Mouse (Mus musculus): Measurements from ENCODE around the gene BC048562.

Gene BC048562

DNA sequence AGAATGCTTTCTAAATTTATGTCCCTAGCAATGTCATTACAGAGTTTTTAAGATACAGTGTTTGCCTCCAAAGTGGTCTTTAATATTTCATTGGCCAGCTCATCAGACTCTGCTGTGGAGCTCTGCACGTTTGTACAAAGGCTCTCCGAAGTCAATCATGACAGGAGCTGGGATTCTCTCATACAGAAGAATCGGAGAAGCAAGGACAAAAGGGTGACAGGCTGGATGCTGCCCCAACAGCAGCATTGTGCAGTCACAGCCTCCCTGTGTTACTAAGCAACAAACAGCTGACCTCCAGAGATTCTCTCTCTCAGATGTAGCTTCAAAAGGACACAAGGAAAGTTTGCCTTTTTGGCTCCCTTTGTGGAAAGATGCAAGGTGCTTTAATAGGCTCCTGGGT, at the start of gene BC048562:
TSS of gene BC048562 (plus strand) at position 301 of the 400 bp plus-strand sequence.
- DNase-seq (ENCODE audit: low spot score in 2 of 2): no peak

- no peak for DNase-seq (ENCODE audit: low spot score in 2 of 2)
These were observed 49.5 kb upstream of the BC048562 start for GRCm38 (mm10) chr9:108386816-108387215.

DNA sequence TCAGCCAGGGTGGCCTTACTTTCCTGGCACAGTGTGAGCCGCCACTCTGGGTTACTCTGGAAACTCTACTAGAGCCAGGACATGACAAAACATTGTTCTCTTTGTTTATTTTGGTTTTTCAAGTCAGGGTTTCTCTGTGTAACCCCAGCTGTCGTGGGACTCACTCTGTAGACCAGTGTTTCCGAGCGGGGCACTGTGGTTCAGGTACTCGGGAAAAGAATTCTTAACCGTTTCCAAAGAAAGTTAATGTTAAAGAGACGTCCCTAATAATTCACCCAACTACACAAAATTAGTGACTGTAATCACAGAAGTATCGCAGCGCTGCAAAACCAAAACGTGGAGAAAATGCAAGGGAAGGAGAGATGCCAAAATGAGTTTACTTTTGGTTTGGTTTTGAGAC, 47.7 kb upstream of the BC048562 start:
- DNase-seq (ENCODE audit: low spot score in 2 of 2): no peak

- DNase-seq (ENCODE audit: low spot score in 2 of 2): no peak
These were observed 47.1 kb upstream of the BC048562 start for GRCm38 (mm10) chr9:108389220-108389619.

DNA sequence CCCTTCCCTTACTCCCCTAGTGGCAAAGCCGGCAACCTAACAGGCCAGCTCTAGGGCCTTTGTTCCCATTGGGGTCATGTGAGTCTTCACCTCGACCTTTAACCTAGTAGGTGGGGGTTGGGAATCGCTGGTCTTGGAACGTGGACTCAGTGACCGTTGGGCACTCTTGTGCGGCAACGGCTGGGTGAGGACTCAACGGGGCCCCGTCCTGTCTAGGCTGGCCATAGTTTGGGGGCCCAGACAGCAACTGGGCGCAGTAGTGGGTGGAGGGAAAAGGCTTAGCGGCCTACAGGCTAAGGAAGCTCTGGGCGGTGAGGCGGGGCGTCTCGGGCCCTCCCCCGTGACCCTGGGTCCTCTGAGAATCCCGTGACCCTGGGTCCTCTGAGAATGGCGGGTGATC, 43.6 kb upstream of the BC048562 start, which contains the start of gene 1700102P08Rik:
TSS of gene 1700102P08Rik (plus strand) at position 130 of the 400 bp plus-strand sequence.
- no peak for DNase-seq (ENCODE audit: low spot score in 2 of 2)

DNA sequence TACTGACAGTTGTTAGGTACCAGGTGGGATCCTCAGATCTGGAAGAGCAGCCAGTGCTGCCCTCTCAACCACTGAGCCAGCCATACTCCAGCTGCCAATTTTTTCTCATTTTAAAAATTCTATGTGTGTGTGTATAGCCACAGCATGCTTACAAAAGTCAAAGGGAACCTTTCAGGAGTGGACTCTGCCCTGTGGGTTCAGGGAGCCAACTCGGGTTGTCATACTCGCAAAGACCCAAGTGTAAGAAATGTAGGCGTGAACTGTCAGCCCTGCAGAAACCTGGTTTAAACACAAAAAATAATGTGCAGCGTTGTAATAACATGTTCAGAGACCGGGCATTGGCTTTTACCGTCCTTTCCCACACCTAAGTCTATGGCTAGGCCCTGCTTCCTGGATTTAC, 42.1 kb upstream of the BC048562 start:
- no peak for DNase-seq (ENCODE audit: low spot score in 2 of 2)

- DNase-seq (ENCODE audit: low spot score in 2 of 2): no peak
These were observed 40.9 kb upstream of the BC048562 start for GRCm38 (mm10) chr9:108395427-108395826.

GRCm38 (mm10) chr9:108398324-108398723, 38.0 kb upstream of the BC048562 start:
- DNase-seq (ENCODE audit: low spot score in 2 of 2): no peak

- DNase-seq (ENCODE audit: low spot score in 2 of 2): peak; percentile 46 to 59
These were observed 34.9 kb upstream of the BC048562 start for GRCm38 (mm10) chr9:108401186-108401960.

DNA sequence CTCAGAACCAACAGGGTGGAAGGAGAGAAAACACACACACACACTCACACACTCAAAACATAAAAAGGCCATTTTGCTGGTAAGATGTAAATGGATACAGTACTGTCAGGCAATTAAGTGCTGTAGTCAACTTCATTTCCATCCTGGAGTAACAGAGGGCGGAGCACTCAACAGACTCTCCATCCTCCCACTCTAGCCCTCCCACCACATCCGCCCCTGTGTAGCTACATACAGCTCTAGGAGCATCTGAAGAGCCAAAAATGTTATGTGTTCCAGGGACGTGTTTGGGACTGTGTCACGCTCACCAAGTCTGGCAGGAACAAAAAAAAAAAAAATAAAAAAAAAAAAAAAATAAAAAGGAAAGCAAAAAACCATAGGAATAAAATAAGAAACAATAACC, 33.2 kb upstream of the BC048562 start:
- DNase-seq (ENCODE audit: low spot score in 2 of 2): peak in 1 of 2 experiments; percentile 32

DNA sequence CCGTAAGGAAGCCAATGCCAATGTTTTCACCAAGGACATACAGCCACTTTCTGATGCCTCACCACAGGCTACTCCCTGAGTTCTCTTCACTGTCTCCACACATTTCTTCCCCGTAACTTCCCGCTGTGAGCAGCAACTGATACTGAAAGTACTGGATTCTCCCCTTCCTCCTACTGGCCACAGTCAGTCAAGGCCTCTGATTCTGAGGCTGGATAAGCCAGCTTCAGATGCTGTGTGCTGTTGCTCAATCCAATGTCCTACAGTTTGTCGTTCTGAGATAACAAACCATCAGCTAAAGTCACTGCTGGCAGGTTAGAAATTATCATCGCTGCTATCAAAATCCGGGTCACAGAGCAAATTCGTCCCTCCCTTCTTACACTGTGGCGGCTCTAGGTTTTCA, 31.8 kb upstream of the BC048562 start:
- no peak for DNase-seq (ENCODE audit: low spot score in 2 of 2)

DNA sequence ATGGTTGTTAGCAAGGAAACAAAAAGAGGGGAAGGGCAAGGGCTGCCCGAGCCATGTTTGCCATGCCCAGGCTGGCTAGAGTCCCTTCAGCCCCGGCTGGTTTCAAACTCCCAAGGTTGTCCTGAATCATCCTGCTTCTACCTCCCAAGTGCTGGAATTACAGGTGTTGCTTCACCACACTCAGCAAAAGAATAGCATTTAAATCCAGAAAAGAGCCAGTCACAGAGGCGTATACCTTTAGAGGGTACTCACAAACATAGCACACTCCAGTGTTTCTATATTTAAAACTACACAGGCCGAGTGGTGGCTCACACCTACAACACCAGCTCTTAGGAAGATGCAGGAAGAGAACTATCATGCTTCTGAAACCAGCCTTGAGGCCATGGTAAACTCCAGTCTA, 26.7 kb upstream of the BC048562 start:
- DNase-seq (ENCODE audit: low spot score in 2 of 2): no peak

DNA sequence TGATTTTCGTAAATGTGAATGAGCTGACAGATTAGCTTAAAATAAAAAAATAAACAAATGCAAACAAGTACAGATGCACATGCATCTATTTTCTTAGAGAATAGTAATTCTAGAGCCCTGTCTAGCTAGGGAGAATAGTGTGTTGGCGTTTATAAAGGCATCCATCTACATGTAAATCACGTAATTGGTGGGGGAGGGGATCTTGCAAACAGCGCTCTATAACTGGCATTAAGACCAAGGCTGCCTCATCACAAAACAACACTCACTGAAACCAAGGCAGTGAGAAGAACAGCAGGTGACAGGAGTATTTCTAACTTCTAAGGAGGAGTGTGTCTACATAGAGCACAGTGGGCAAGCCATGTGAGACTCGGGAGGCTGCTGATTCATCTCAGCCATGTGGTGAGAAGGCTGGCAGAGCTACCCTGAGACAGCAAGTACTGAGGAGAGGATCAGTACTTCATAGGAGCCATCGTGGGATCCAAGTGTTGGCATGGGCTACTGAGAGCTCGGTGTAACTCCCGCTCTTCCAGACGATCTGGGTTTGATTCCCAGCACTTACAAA, 24.8 kb upstream of the BC048562 start:
- DNase-seq (ENCODE audit: low spot score in 2 of 2): peak in 1 of 2 experiments; percentile 43

- no peak for DNase-seq (ENCODE audit: low spot score in 2 of 2)
These were observed 24.1 kb upstream of the BC048562 start for GRCm38 (mm10) chr9:108412221-108412620.

GRCm38 (mm10) chr9:108428384-108428783, 7.9 kb upstream of the BC048562 start, which contains the start of gene Ccdc36:
Ccdc36 (minus strand) TSS chr9:108428484.
- no peak for DNase-seq (ENCODE audit: low spot score in 2 of 2)

DNA sequence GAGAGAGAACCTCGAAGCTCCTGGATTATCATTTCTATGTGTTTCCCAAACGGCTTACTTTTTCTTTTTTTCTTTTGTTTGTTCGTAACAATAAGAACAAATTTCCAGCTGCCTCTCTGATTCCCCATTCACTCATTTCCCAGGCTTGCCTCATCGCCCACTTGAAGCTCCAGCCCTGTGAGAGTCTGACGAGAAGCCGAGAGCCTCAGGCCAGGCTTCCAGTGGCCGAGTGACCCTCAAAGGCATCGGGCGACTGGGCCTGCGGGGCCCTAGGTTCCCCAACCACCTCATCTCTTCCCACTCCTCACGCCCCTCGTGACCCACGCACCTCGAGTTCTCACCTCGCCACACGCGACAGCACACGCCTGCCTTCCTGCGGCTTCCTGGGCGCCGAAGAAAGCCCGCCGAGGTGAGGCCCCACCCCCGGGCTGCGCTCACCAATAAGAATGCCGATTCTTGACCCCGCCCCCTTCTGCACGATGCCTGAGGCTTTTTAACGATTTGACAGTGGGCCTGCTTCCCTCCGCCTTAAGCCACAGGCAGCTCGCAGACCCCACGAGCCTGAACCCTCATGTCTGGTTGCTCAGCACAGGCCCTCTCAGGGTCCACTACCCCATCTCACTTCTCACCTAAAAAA, 4.7 kb upstream of the BC048562 start:
- no peak for DNase-seq (ENCODE audit: low spot score in 2 of 2)

DNA sequence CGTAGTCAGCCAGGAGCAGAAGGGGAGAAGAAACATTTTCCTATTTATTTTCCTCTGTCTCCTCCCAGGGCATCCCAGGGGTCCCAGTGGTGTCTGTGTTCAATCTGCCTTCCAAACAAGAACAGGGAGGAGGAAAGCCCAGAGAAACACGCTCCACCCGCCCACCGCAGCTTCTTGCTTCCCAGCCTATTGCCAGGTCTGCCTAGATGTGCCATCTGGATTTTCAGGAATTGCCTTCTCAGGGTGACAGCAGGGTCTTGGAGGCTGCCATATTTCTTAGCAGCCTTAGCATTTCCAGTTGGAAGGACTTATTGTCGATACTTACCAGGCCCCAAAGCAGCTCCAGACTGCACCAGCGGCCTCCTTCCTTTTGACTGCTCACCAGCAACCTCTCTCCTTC, 2.9 kb downstream of the BC048562 start:
- no peak for DNase-seq (ENCODE audit: low spot score in 2 of 2)

DNA sequence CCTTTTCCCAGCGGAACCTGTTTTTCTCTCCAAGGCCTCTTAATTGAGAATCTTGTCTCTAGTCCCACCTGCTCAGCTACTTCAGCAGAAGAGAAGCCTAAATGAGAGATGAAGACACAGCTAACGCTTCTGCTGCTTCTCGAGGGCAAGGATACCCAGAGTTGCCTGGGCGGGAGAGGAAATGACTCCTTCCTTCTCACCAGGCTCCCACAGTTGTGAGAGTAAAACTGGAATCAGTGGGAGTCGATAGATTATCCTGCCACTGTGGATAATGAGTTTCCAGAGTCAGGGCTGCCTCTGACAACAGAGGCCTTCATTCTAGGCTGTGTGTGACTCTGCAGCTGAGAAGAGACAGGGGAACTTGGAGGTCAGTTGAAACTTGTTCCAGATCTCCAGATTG, 4.2 kb downstream of the BC048562 start:
- no peak for DNase-seq (ENCODE audit: low spot score in 2 of 2)

DNA sequence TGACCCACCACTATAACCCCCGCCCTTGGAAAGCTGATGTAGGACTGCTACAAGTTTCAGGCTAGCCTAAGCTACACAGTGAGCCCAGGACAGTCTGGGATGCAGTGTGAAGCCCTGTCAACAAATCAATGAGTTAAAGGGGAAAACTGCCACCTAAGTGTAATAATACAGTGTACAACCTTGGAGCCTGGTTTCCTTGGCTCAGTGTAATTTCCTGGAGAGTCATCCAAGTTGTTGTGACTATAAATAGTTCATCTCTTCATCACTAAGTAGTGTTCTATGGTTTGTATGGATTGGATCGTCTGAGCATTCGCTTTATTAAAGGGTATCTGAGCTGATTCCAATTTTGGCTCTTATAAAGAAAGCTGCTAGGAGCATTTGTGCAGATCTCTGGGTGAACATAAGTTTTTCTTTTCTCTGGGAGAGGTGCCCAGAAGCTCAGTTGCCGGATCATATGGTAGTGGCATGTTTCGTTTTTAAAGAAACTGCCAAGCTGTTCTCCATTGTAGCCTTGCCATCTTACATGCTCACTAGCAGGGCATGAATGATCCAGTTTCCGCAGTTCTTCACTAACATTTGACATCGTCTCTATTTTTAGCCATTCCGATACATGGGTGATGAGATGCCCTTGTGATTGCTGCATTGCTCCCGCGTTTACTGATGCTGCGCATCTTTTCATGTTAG, 5.1 kb downstream of the BC048562 start:
- DNase-seq (ENCODE audit: low spot score in 2 of 2): no peak

- DNase-seq (ENCODE audit: low spot score in 2 of 2): no peak
These were observed 8.8 kb downstream of the BC048562 start for GRCm38 (mm10) chr9:108445125-108445524.

DNA sequence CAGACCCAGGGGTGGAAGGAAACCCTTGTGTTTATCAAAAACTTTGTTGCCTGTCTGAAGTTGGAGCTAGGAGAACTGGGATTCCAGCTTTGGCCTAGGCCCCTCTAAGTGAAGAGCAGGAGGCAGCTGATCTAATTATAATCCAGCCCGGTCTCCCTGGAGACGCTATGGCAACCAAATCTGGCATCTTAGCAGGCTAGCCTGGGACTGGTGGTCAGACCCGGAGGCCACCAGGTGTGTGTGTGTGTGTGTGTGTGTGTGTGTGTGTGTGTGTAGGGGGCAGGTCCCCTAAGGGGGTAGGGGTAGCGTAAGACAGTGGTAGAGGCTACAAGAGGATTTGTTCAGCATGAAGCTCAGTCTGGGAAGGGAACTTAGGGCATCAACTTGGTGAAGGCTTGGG, 13.6 kb downstream of the BC048562 start:
- peak in 1 of 2 experiments; percentile 58 for DNase-seq (ENCODE audit: low spot score in 2 of 2)
